Mouse (Mus musculus) erythroid progenitor cell, adult 5-6 weeks (primary cell): ENCODE results near the gene Lpp. TPM values are rescaled to one million over a fixed set of nuclear protein-coding genes. Genes with fewer than 3 reads are reported as not detected.

Experiments
- ATAC-seq: replicated peaks from 2 replicates; pipeline ENCODE4 v1.8.0; 2016; ENCODE audit warnings: moderate number of reproducible peaks, mild to moderate bottlenecking, moderate TSS enrichment, inconsistent platforms; ENCODE audit not compliant: poor library complexity, low FRiP score, severe bottlenecking
- total RNA-seq, 2 experiments: library from RNA; stranded (forward) in 1 of 2; stranded (reverse) in 1 of 2; fragments of 150-400 nt in 1 of 2; fragments of 186-747, 209-891 nt in 1 of 2; gene quantifications; 2 replicates each; pipeline versions ENCODE4 v1.2.3 to v1.2.4; 2015 to 2017; ENCODE audit warnings: low replicate concordance in 2 of 2

The Lpp gene
- total RNA-seq, 2 experiments from 2014 or later = 0.76 to 2.1 TPM

DNA sequence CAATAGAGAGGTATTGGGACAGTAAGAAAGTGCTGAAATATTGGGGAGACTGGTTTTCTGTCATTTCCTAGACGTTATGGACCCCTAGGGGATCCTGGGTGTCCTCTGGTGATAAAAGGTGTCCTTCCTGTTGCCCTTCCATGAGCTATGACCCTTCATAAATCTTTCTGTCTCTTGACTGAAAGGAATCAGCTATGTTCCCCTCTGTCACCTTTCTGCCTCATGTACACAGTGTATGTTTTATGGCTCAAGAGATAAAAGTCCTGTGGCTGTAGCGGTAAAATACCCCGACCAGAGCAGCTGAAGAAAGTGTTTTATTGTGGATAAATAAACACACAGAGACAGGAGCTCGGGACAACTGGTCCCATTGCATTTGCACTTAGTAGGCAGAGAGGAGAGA lies 5.2 kb downstream of the Lpp start:
- ATAC-seq = no peak

DNA sequence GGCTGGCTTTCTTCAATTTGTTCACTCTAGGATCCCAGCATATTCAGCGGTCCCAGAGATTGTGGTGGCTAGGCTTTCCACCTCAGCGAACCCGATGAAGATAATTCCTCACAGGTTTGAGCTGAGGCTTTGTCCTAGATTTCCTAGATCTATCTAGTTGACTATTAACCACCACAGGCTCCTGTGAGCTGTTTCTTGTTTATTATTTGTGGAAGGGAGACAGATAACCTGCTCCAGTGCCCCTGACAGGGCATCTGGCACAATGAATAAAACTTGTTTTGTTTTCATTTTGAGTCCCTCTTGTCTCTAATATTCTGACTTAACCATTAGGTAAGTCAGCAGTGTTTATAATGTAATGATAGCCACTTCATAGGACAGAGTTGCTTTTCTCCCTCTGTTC lies 5.6 kb downstream of the Lpp start:
- no peak for ATAC-seq

DNA sequence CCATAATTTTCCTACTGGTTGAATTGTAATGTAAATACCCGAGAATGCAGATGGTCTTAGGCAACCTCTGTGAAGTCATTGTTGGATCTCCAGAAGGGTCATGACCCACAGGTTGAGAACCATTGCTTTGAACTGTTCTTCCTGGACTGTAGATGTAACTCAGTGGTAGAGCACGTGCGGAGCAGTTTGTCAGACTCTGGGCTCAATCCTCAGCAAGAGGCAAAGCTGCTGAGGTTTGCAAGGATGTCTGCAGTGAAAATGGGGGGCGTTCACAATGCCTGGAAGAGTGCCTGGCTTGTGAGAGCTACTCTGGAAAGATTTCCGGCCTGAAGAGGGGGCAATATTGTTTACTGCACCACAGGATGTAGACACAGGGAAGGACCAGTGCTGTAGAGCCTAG lies 6.2 kb downstream of the Lpp start:
- no peak for ATAC-seq

DNA sequence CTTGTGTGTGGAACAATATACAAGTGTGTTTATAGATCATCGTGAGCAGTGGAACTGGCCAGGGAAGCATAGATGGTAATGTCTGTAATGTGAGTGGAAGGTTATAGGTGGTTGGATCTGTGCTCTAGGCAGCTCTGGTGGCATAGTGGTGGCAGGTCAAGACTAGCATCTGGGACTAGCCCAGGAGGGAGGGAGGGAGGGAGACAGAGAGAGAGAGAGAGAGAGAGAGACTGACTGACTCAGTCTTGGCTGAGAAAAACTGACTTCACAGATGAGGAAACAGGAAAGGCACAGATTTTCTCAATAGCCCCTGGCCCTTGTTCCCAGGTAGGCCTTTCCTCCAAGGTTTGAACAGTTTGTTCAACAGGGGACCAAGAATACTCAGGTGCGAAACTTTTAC lies 7.5 kb downstream of the Lpp start:
- ATAC-seq = no peak

DNA sequence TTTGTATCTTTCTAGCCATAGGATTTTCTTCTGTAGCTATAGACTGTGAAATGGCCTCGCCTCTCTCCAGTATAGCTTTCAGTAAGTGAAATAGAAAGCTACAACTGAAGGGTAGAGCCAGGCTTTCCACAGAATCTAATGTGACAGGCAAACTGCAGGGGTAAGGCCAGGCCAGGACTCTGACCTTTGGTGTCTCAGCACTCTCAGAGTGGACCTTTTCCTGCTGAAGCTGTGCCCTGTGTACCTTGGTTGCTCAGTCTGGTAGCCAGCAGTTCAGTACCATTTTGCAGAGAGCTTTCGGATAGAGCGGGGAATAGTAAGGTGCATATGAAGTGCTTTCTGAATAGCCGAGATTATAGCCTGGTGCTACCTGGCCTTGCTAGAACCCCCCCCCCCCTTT lies 9.5 kb downstream of the Lpp start:
- no peak for ATAC-seq

DNA sequence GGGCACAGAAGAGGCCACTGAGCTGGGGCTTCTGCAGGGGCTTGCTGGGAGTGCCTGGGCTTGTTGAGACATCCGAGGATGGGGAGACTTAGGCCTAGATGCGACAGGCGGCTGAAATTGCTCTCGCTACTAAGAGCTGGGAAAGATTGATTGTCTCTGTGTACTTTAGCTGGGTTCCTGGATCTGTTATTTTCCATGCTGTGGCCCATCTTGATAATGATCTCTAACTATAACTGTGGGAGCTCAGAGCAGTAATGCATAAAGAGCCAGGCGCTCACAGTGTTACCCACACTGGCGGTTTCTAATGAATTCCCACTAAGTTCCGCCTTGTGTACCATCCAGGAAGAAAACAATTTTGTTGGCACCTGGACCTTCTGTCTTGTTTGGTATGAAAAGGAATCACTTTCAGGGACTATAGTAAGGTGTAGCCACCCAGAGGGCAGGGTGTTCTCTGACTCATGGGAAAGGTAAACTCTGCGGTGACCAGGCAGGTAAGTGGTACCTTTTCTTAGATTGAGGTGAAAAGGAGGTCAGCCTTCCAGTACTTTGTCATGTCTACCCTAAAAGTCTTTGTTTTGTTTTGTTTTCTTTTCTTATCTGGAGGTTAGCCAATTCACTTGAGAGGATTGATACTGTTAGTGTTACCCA lies 10.6 kb downstream of the Lpp start:
- no peak for ATAC-seq

DNA sequence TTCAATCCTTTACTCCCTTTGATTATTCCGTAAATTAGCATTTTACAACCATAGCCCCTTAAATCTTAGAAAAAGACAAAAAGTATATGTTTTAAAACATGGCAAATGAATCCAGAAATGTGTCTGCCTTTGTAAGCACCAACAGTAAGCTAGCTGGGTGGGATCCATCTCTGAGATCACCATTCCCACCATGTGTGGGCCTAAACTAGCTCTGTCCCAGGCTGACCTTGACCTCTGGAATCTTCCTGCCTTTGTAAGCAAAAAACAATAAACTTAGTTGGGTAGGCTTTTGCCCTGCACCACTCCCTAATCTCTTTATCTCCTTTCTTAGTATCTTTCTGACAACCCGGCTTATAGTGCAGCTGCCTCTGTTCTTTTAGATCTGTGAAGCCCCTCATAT lies 13.2 kb downstream of the Lpp start:
- ATAC-seq = no peak

DNA sequence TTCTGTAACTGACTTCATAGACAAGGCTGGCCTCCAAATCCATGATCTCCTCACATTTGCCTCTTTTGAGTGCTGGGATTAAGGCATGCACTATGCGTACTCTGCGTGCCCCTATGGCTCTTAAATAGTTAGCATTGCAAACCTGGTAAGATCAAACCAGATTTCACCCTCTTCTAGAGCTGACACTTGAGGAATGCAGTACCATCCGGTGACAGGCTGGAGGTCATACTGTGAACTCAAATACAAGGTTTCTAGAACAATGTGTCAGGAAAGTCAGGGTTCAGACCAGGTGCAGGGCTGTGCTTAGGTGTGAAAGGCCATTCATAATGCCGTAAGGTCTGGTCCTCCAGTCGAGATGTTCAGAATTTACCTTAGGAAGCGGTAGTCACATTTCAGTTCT lies 18.0 kb downstream of the Lpp start:
- ATAC-seq = no peak

DNA sequence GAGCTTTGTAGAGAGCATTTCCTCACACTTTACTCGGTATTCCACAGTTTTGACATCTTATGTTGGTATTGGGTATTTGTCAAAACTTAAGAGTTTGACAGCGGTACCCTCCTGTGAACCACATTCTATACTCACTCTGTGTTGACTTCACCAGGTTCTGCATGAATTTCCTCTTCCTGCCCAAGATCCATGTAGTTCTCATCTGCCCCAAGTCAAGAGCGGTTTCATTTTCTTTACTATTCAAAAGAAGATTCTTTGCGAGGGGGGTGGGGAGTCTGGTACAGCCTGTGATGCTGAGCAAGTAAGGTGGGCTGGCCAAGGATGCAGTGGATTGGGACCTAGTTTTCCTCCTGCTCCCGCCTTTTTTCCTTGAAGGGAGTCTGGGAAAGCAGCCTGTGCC lies 18.9 kb downstream of the Lpp start:
- no peak for ATAC-seq

DNA sequence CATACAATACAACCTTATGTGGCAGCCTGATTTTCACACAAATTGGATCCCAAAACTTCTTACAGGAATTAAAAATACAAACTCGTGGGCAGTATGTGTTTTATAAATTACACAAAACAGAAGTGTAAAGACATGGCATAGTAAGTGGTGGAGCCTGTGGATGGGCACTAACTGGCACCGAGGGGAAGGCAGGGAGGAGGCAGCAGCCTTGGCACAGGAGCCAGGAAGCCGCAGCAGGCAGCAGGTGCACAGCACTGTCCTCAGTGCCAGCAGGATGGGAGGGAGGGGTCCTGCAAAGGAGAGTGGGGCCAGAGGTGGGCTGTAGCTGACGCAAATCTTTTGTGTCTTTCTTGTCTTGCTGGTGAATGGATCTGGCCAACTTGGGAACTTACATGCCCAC lies 19.8 kb downstream of the Lpp start:
- peak; percentile 49; the same call in 1 of the 2 replicates for ATAC-seq

DNA sequence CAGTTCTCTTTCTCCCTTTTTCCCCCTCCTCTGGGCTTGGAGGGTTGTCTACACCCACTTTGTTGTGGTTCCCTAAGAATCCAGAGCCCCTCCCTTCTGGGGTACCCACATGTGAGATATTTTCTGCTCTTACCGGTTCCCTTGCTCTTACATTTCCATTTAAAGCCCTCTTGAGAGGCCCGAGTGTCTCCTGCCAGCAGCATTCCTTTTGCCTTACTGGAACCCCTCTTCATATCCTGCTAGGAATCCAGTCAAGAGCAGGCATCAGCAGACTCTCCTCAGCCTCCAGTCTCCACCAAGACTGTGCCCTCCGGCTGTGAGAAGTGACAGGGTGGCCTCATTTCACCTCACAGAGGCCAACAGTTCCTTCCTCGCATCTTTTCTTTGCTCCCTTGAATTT lies 24.7 kb downstream of the Lpp start:
- ATAC-seq = no peak

DNA sequence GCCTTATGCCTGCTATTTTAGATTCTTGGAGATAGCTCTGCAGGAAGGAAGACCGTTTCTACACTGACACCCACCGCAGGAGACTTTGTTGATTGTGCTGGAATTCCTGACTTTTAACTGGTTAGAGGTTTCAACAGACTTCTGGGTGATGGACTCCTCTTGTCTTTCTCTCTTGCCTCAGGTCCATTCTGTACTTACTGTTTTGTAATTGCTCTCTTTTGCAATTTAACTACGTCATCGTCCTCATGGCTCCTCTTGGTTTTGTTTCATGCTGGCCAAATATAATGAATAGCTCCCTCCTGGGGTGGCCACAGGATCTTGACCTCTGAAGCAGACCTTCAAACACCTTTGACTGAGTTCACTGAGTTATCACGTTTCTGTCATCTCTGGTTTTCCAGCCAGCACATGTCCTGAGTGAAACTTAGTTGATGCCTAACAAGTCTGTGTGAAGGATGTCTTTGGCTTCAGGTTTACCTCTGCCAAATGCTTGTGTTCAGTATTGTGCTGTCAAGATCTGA lies 27.4 kb downstream of the Lpp start:
- ATAC-seq = no peak

DNA sequence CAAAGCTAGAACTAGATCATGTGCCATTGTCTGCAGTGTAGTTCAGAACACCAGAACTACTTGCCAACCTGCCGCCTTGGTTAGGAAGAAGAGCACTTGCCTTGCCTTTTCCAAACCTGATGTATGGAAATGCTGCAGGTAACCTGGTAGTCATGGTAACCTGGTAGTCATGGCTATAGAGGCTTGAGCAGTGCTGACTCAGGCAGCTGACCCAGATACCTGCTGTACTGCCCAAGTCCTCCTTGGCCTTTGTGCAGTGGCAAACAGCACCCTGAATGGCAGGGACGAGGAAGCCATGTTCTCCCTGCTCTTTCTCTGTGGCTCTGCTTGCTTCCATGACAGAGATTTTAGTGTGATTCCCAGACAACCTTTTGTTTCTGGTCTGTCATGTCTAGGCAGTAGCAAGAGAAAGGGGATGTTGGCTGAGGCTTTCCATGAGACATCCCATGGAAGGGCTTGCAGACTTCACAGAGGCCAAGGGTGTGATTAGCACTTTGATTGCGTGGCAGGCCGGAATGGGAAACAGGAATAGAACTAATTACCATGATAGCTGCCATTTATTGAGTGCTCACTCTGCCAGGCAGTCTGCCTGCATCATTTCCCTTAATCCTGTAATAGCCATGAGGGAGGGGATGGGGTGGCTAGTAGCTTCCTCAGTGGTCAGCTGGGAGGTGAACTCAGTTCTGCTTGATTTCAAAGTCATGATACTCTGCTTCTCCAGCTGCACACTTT lies 28.5 kb downstream of the Lpp start:
- ATAC-seq = no peak

DNA sequence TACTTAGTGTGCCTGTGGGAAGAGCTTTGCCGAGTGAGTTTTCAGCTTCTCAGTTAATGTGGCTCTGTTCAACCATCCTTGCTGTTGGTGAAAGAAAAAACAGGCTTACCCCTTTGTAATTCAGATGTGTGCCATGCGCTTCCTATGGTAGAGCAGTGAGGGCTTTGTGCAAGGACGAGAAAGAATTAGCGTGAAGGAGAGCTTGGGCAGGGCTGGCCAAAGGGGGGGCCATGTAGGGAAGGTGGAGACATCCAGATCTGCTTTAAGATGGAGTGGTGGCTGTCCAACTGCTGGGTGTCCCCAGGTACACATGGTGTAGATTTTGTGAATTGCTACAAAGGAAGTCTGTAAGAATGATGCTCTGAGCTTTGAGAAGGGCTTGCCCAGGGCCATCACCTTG lies 29.9 kb downstream of the Lpp start:
- ATAC-seq = no peak

DNA sequence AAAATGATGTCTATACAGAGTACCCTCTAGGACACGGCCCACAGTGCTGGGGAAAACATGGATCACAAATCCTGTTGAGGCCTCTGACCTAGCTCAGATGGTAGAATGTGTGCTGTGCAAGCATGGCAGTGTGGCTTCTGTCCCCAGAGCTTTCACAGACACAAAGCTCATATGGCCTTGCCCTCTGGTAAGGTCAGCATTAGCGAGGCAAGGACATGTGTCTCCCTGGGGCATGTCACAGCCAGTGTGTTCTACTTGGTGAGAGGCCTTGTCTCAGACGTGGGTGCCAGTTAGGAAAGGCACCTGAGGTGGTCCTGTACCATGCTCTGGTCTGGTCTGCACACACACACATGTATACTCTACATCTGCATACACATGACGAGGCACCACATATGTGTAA lies 30.4 kb downstream of the Lpp start:
- no peak for ATAC-seq

DNA sequence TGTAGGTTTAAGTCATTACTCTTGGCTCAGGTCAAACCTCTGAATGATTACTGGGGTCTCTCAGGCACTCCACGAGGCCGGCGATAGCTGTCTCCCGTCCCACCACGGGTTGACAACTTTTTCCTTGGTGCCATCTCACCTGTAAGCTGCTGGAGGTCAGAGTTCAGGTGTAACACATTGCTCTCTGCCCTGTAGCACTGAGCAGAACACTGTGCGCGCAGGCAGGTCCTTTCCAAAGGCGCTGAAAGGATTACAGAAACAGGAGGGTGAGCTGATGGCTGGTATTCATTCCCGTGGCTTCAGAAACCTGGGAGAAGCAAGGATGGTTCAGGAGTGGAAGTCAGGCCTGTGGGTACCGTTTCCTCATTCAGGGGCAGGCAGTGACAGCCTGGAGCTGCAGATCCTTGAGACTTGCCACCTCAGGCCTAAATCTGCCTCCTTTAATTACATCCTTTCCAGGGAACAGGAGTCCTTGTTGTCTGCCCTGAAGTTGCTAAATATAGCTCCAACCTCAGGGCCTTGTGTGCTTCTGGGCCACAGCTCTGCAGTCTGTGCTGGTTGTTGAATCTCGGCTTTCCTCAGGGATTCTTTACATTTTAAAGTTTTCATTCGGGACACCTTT lies 31.2 kb downstream of the Lpp start:
- no peak for ATAC-seq

DNA sequence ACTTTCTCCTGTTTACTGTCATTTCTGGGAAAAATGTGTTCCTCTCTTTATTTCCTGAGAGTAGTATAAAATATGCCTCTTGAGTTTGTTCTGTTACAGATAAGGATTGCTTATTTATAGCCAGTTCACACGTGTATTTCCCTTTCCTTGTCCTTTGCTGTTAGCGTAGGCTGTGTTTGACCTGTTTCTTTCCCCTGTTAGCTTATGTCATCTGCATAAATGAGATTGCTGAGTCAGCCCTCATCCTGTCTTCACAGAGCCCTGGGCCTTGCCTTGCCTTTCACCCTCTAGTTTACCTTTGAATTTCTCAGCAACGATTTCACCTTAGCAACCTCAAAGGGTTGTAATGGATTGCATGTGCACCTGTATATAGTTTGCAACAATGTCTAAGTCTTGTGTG lies 32.5 kb downstream of the Lpp start:
- ATAC-seq = no peak

DNA sequence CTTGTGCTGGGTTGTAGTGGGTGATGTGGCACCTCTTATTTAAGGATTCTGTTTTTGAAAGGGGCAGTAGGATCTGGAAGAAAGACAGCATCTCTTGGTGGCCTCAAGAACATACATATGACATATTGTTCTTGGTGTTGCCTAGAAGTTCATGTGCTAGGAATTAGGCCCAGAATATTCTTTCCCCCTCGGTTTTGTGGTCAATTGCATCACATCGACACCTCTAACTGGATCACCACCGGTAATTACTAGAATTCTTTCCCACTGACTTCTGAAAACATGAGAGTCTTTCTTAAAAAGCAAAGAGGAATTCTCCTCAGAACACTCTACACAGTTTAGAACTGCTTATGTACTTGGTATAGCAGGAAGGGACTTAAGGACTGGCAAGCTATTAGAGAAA lies 34.3 kb downstream of the Lpp start:
- no peak for ATAC-seq

DNA sequence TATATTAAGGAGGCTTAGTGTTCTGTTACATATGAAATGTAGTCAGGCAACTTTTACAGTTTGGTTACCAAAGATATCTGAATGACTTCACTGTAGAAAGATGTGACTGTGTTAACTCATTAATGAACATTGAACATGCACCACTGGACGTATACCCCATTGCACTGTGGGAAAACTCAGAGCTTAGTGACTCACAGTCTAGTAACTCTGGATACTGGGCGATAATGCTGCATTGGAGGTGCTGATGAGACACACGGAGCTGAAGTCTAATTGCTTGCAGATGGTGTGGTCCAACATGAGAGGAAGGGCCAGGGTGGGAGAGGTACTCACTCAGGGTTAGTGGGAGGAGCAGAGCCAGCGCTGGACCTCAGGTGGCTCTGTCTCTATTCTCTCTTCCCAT lies 34.7 kb downstream of the Lpp start:
- no peak for ATAC-seq

DNA sequence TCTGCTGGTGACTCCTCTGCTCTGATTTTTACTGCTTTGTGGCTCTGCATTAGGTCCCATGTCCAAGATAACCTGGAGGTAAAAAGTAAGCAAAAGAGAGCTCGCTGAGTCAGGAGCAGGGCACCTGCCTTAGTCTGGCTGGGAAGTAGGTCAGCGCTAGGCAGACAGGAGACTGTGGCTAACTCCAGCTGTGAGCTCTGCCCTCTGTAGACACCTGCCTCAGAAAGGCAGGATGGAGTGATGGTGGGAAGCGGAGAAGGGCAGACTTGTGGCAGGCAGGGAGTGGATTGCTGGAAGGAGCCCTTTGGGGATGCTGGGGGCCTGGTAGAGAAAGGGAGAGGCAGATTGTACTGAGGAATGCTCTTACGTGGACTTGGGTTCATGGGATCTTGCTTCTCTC lies 35.4 kb downstream of the Lpp start:
- no peak for ATAC-seq

DNA sequence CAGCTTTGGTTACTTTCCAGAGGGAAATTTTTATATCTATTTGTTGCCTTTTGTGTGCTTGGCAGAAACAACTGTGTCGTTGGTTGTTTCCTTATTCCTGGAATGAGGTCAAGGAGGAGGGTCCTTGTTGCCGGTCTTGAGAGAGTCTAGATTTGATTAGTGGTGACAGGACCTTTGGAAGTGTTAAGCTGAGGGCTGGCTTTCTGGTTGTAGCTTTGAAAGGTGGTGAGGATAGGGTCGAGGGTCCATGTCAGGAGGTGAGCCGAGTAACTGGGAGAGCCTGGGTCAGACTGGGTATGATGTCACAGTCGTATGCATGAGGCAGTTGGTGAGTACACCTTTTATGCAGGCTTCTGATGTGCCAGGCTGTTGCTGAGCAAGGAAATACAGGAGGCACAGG lies 36.4 kb downstream of the Lpp start:
- ATAC-seq = no peak
